Mouse (Mus musculus) stomach, embryonic 15.5 days (tissue): ENCODE measurements at regions not wholly inside any gene's neighbourhood (a gene's known extent, or its start where the extent isn't known, plus 50 kb on each side); places are given as distances from the start of the nearest gene placed in this dataset.

ENCODE experiments used
- ATAC-seq: fragments of 200-750 bp; cut with Nextera tagmentation; 2 replicates; pipeline ENCODE4 v1.8.0; 2017; ENCODE audit warnings: low read depth, moderate number of reproducible peaks, moderate TSS enrichment; ENCODE audit not compliant: insufficient read depth, low FRiP score
- H3K27ac ChIP-seq: fragments of 300-500 bp; sonication (generic); 2 replicates; pipeline ENCODE4 v1.5.1; 2015; ENCODE audit warnings: mild to moderate bottlenecking, inconsistent platforms
- H3K27me3 ChIP-seq: fragments of 300-500 bp; sonication (generic); replicated peaks from 2 replicates; pipeline ENCODE4 v1.6.1; 2015; ENCODE audit warnings: inconsistent platforms
- H3K36me3 ChIP-seq: fragments of 300-500 bp; sonication (generic); 2 replicates; pipeline ENCODE4 v1.6.1; 2015; ENCODE audit warnings: inconsistent platforms
- H3K4me1 ChIP-seq: fragments of 300-500 bp; sonication (generic); 2 replicates; pipeline ENCODE4 v1.6.1; 2015; ENCODE audit warnings: inconsistent platforms
- H3K4me2 ChIP-seq: fragments of 300-500 bp; sonication (generic); 2 replicates; pipeline ENCODE4 v1.6.1; 2015; ENCODE audit warnings: mild to moderate bottlenecking, inconsistent platforms
- H3K4me3 ChIP-seq: fragments of 300-500 bp; sonication (generic); replicated peaks from 2 replicates; pipeline ENCODE4 v1.5.1; 2015; ENCODE audit warnings: inconsistent platforms
- H3K9ac ChIP-seq: fragments of 300-500 bp; sonication (generic); 2 replicates; pipeline ENCODE4 v1.6.1; 2015; ENCODE audit warnings: inconsistent platforms
- H3K9me3 ChIP-seq: fragments of 300-500 bp; sonication (generic); 2 replicates; pipeline ENCODE4 v1.6.1; 2016; ENCODE audit warnings: inconsistent platforms
- WGBS: fragments of 180-500 bp; shearing (Covaris S2); methylation state at CpG from one replicate; pipeline ENCODE4 v1.1.7; 2015; 5-methylcytosine and 5-hydroxymethylcytosine counted together

DNA sequence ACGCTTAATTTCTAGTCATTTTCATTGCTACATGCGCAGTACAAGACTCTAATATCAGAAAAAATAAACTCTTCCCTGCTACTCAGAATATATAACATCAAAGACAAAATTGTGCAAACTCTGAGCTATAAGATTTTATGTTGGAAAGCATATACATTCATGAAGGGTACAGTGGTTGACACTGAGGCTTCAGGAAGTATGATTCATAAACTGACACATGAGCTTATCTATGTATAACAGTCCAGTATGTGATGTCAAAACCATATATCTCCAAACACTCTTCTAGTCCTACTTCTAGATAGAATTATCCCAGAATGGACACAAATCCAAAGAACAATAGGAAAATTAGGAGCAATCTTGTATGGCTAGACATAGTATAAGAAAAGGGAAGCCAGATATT, 177.5 kb upstream of the Gm10192 start:
- no peaks in the 10 kb centered on the region for H3K36me3 ChIP-seq
- H3K4me2 ChIP-seq: no peak overlapping the region
- ATAC-seq: no peak
- H3K27me3 ChIP-seq: no peaks in the 10 kb centered on the region
- no peak overlapping the region for H3K27ac ChIP-seq
- no peaks in the 10 kb centered on the region for H3K4me1 ChIP-seq
- H3K9ac ChIP-seq: no peak overlapping the region
- no peaks in the 10 kb centered on the region for H3K9me3 ChIP-seq
- 93% methylated on average over 2 of the region's 2 CpGs for WGBS
- no peak overlapping the region for H3K4me3 ChIP-seq

DNA sequence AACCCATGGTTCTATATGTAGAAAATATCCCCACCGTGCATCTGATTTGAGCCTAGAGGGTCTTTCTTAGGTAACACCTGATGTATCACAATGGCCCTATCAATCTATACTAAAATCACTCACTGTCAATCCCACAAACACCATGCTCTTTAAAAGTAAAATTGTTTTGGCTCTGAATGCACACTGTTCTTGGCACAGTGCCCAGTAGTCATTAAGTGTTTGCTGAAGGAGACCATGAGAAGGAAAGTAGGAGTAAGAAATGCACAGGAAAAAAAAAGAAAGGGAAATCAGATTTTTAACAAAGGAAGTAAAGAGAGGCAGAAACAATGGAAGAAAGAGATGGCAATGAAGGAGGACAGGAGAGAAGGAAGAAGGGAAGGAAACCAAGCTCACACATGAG, 175.0 kb upstream of the Gm10192 start:
- H3K4me2 ChIP-seq: no peak overlapping the region
- ATAC-seq: no peak
- H3K4me3 ChIP-seq: no peak overlapping the region
- no peak overlapping the region for H3K27ac ChIP-seq
- no peaks in the 10 kb centered on the region for H3K9me3 ChIP-seq
- WGBS: 71% methylated on average over 1 of the region's 1 CpGs
- no peak overlapping the region for H3K9ac ChIP-seq
- no peaks in the 10 kb centered on the region for H3K27me3 ChIP-seq
- no peaks in the 10 kb centered on the region for H3K36me3 ChIP-seq
- no peaks in the 10 kb centered on the region for H3K4me1 ChIP-seq

DNA sequence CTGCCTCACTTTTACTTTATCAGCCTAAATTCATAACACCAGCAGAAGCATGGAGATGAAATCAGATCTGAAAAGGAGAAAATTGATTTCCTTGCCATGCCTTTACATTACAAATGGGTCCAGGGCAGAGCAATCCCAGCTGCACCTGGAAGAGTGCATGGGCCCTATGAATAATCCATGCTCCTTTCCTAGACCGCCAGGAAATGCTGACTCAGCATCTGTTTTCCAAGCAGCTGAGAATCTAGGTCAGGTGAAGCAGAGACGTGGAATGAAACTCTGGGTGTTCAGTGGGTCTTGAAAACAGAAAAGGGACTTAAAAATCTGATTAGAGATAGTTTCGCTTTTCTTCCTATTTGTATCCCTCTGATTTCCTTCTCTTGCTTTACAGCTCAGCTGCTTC, 163.8 kb upstream of the Gm10192 start:
- Histone ChIP-seq H3K4me3 (no peak overlapping the region), H3K4me1 (no peaks in the 10 kb centered on the region), H3K27ac (no peak overlapping the region), H3K9me3 (no peaks in the 10 kb centered on the region), H3K27me3 (no peaks in the 10 kb centered on the region), H3K9ac (no peak overlapping the region), H3K36me3 (no peaks in the 10 kb centered on the region), H3K4me2 (no peak overlapping the region)
- 60% methylated on average over 3 of the region's 3 CpGs for WGBS
- no peak for ATAC-seq

DNA sequence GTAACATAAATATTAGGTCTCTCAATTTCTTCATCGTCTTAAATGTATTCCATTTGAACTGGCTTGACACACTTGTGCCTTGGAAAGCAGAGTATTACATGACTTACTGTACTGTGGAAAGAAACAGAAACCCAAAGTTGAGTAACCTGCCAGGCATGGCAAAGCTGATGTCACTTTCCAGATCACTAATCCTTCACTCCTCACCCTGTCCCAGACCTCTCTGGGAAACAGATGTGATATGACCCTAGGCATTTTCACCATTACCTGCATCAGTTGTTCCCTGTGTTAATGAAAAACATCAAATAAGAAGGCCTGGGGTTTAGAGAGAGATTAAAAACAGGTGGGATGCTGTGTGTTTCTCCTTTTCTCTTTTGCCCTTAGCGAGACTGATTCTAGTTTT, 161.4 kb upstream of the Gm10192 start:
- ATAC-seq: no peak
- no peaks in the 10 kb centered on the region for H3K9me3 ChIP-seq
- H3K4me2 ChIP-seq: no peak overlapping the region
- no peaks in the 10 kb centered on the region for H3K4me1 ChIP-seq
- H3K27ac ChIP-seq: no peak overlapping the region
- no peaks in the 10 kb centered on the region for H3K36me3 ChIP-seq
- H3K9ac ChIP-seq: no peak overlapping the region
- WGBS: 82% methylated on average over 2 of the region's 2 CpGs
- H3K27me3 ChIP-seq: no peaks in the 10 kb centered on the region
- H3K4me3 ChIP-seq: no peak overlapping the region

DNA sequence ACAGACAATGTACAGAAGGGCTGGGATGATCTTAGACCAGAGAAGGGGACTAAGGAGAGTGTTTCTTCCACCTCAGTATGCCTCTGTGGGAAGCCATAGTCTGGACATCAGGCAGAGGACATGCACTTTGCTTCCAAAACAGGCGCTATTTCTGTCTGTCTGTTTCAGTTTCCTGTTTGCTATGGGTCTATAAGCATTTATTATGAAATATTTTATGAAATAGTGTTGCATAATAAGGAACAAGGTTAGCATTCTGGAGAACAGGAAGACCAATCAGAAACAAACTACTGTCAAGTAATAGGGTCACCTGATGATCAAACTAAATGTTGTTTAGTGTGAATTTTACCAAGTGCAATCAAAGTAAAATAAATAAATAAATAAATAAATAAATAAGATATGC, 160.4 kb upstream of the Gm10192 start:
- no peaks in the 10 kb centered on the region for H3K36me3 ChIP-seq
- no peak overlapping the region for H3K4me3 ChIP-seq
- no peaks in the 10 kb centered on the region for H3K27me3 ChIP-seq
- ATAC-seq: no peak
- H3K27ac ChIP-seq: no peak overlapping the region
- H3K4me1 ChIP-seq: no peaks in the 10 kb centered on the region
- no peak overlapping the region for H3K4me2 ChIP-seq
- H3K9me3 ChIP-seq: no peaks in the 10 kb centered on the region
- H3K9ac ChIP-seq: no peak overlapping the region
- 82% methylated on average over 1 of the region's 1 CpGs for WGBS
